Mouse (Mus musculus) cerebellum, adult 18-20 months (tissue): ENCODE measurements at regions not wholly inside any gene's neighbourhood (a gene's known extent, or its start where the extent isn't known, plus 50 kb on each side); places are given as distances from the start of the nearest gene placed in this dataset.
A peak's percentile ranks its signal among the peaks of the same experiment; 100 is the strongest.

Experiments used
- DNase-seq, 2 experiments: peaks; one replicate each; pipeline ENCODE4 v3.0.0; 2021

GRCm38 (mm10) chr14:29784506-29784905 is 62.8 kb upstream of the Cacna2d3 start:
- peak; percentile 4 to 14 for DNase-seq

DNA sequence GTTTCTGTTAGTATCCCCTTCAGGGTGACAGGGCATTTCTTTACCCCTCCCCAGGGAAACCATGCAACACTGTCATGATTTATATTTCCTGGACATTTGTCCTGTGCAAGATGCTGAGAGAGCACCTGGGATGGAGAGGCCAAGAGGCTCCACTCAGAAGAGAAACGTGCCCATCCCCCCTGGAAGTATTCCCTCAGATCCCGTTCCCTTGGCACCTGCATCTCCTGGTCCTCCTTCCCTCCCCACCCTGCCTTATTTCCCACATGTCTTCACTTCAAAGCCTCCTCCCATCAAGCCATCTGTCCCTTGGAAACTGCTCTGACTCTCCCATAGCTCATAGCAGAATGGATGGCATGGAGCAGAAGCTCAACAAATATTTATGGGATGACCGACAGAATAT is 64.8 kb upstream of the Cacna2d3 start:
- DNase-seq: no peak

GRCm38 (mm10) chr14:29787796-29788195 is 66.1 kb upstream of the Cacna2d3 start:
- DNase-seq: no peak

GRCm38 (mm10) chr14:29788351-29788750 is 66.7 kb upstream of the Cacna2d3 start:
- DNase-seq: no peak

DNA sequence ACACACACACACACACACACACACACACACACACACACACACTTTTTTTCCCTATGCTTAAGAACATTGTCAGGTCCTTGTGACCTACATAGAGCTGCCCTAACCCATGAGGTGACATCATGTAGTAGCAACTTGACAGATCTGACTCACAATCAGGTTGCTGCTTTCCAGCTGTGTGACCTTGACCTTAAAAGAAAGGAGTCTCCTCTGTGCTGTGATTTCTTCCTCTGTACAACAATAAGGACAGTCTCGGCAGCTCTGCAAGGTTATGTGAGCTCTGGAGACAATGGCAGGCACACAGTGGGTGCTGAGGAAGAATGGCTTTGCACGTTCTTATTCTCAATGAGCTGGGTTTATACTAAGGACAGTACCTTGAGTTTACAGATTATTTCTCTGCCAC is 73.7 kb upstream of the Cacna2d3 start:
- DNase-seq: no peak

GRCm38 (mm10) chr14:29796396-29796795 is 74.7 kb upstream of the Cacna2d3 start:
- no peak for DNase-seq

DNA sequence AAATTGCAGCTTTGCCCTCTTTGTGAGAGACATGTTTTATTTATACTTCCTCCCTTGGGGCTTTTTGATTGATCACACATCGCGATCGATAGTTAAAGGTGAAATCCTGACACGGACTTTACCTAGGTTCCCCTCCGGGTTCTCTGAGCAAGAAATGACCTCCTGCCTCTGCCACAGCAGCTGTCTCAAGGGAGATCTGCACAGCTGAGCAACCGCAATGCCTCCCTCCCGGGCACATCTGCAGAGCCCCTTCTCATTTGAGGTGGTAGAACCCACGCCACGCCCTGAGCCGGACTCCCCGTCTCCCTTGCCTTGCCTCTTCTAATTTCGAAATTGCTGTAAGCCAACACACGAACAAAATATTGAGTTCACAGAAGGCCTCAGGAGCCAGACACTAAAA is 78.2 kb upstream of the Cacna2d3 start:
- DNase-seq: no peak

GRCm38 (mm10) chr14:29805234-29805633 is 83.6 kb upstream of the Cacna2d3 start:
- no peak for DNase-seq

- DNase-seq: no peak
Measured at GRCm38 (mm10) chr14:29807881-29808280, 86.2 kb upstream of the Cacna2d3 start.

DNA sequence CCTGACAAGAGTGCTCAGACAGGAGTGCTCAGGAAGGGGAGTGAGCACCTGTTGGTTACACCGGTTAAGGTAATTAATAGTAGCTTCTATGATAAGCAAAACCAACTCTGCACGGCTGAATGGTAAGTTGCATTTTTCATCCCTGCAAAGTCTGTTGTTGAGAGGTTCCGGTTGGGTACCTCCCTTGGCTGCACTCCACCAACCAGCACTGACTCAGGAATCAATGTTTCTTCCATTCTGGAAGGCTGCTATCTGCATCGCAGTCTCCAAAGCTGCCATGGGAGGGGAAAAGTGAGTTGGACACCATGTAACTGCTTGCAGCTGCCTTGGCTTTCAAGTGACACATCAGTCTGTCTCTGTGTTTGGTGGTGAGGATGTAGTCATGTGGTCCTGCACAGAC is 93.0 kb upstream of the Cacna2d3 start:
- DNase-seq: no peak

GRCm38 (mm10) chr14:29817548-29817947 is 95.9 kb upstream of the Cacna2d3 start:
- DNase-seq: no peak

DNA sequence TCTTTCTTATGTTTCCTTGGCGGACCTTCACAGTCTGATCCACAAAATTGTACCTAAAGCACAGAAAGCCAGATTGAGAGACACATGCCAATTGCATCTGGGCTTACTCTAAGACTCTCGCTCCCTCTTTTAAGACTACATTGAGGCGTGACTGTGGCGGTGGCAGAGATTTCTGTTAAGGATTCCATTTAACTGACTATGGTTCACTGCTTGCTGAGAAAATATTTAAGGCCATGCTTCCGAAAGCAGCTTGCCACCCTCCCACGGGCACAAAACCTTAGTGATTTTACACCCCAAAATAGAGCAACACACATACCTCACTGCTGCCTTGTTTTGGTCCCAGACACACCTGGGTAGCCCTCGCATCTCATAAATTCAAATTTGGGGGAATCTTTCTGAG is 96.6 kb upstream of the Cacna2d3 start:
- no peak for DNase-seq

- no peak for DNase-seq
Measured at GRCm38 (mm10) chr14:29818751-29819150, 97.1 kb upstream of the Cacna2d3 start.

GRCm38 (mm10) chr14:29837063-29837462 is 115.4 kb upstream of the Cacna2d3 start:
- no peak for DNase-seq

- no peak for DNase-seq
Measured at GRCm38 (mm10) chr14:29839576-29839975, 117.9 kb upstream of the Cacna2d3 start.

- DNase-seq: no peak
Measured at GRCm38 (mm10) chr14:29841361-29842117, 119.9 kb upstream of the Cacna2d3 start.

- DNase-seq: no peak
Measured at GRCm38 (mm10) chr14:29847661-29848060, 120.4 kb upstream of the Selenok start.

- no peak for DNase-seq
Measured at GRCm38 (mm10) chr14:29851286-29851685, 116.8 kb upstream of the Selenok start.

- DNase-seq: no peak
Measured at GRCm38 (mm10) chr14:29851956-29852725, 116.0 kb upstream of the Selenok start.

DNA sequence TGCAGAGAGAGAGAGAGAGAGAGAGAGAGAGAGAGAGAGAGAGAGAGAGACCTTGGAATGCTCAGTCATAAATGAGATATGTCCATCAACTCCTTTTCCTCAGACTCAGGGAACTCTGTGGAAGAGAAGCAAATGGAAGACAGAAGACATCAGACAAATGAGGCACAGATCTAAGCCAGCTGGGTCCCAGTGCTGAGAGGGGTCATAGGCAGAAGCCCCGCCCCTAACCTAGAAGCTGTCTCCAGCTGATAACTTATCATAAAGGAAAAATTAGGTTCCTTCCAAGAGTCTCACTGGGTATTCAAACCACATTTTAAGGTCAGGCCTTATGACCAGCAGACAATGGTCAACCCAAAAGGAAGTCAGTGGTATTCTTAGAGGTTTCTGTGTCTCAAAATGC is 106.1 kb upstream of the Selenok start:
- no peak for DNase-seq

- no peak for DNase-seq
Measured at GRCm38 (mm10) chr14:29866455-29867275, 101.4 kb upstream of the Selenok start.

- no peak for DNase-seq
Measured at GRCm38 (mm10) chr14:29867311-29867710, 100.8 kb upstream of the Selenok start.

- DNase-seq: no peak
Measured at GRCm38 (mm10) chr14:29869930-29870329, 98.2 kb upstream of the Selenok start.
